In the genomic region with DNA sequence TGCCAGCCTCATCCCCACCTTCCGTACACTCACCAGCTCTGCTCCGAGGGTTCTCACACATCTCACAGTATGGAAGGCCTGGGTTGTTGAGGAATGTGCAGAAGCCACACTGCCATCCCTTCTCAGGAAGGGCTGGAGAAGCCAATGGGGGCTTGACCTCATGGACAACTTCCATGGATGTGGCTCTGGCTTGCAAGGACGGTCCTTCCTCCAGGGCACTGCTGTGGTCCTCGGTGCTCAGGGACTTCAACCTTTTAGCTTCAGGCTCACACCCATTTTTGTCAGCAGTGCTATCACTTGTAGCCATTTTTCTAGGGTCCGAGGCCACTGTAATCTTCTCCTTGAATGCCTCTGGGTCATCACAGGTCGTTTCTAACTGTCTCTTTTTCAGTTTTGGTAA, we compare ENCODE assay signal across 22 mouse cellular contexts.
DNase-seq lines count a peak whose midpoint lies in the region; ATAC-seq and TF ChIP-seq lines count a peak whose summit lies in the region.
"Had no signal": no experiment of that assay in that cellular context is flagged by ENCODE, and none has a peak within 500 bp of the region (broad histone marks: within the 10 kb centered on the region; RNA-seq: fewer than 3 reads in every experiment).

No protein-coding gene starts in this region.

- no peak for TF ChIP-seq CTCF in midbrain, postnatal 0 days (IDR thresholded peaks at IDR 0.05)

- ATAC-seq in forebrain, embryonic 16.5 days = peak; percentile 40; the same call in 1 of the 2 replicates
- no peak for ATAC-seq in forebrain, embryonic 12.5 days (ENCODE audit: low FRiP score)
- peak; percentile 42 for ATAC-seq in hindbrain, embryonic 16.5 days
- ATAC-seq in hindbrain, embryonic 11.5 days (ENCODE audit: low FRiP score) = no peak
- ATAC-seq in midbrain, postnatal 0 days (ENCODE audit: low FRiP score) = no peak
- ATAC-seq in midbrain, embryonic 11.5 days (ENCODE audit: low FRiP score) = no peak
- ATAC-seq: CD4-positive, CD25-positive, alpha-beta regulatory T cell, adult 4 months; intestine, postnatal 0 days; midbrain, embryonic 13.5 days had no signal

- no peak overlapping the region for H3K4me2 ChIP-seq in forebrain, embryonic 16.5 days (ENCODE audit: low read length)
- no peak overlapping the region for H3K4me2 ChIP-seq in forebrain, embryonic 12.5 days
- H3K4me2 ChIP-seq in hindbrain, embryonic 16.5 days (ENCODE audit: low read length) = no peak overlapping the region
- H3K4me2 ChIP-seq in hindbrain, embryonic 11.5 days (replicated peaks; ENCODE audit: low read depth, low read length) = no peak overlapping the region
- H3K4me2 ChIP-seq in midbrain, postnatal 0 days (ENCODE audit: low read depth, low read length, poor library complexity, severe bottlenecking) = no peak overlapping the region
- H3K4me2 ChIP-seq in midbrain, embryonic 11.5 days = no peak overlapping the region
- H3K4me2 ChIP-seq: heart, embryonic 13.5 days; lung, embryonic 15.5 days; midbrain, embryonic 13.5 days; neural tube, embryonic 13.5 days had no signal

- H3K27ac ChIP-seq in forebrain, embryonic 16.5 days (ENCODE audit: low read length) = no peak overlapping the region
- no peak overlapping the region for H3K27ac ChIP-seq in forebrain, embryonic 12.5 days
- no peak overlapping the region for H3K27ac ChIP-seq in hindbrain, embryonic 16.5 days (ENCODE audit: low read depth, low read length)
- no peak overlapping the region for H3K27ac ChIP-seq in hindbrain, embryonic 11.5 days (ENCODE audit: low read depth, low read length)
- 0 out of 2 replicates have a peak overlapping the region, but pooled peaks have one; percentile 6 for H3K27ac ChIP-seq in midbrain, postnatal 0 days (ENCODE audit: low read depth, low read length)
- no peak overlapping the region for H3K27ac ChIP-seq in midbrain, embryonic 11.5 days (ENCODE audit: low read depth, low read length)
- H3K27ac ChIP-seq: forebrain, embryonic 10.5 days; heart, embryonic 13.5 days; liver, embryonic 14.5 days; lung, embryonic 15.5 days; midbrain, embryonic 13.5 days; neural tube, embryonic 13.5 days had no signal

- WGBS in forebrain, embryonic 16.5 days = 92% methylated on average over 6 of the region's 6 CpGs
- WGBS in forebrain, embryonic 12.5 days = 89% methylated on average over 6 of the region's 6 CpGs
- WGBS in hindbrain, embryonic 16.5 days = 87% methylated on average over 6 of the region's 6 CpGs
- WGBS in hindbrain, embryonic 11.5 days = 87% methylated on average over 6 of the region's 6 CpGs
- 89% methylated on average over 6 of the region's 6 CpGs for WGBS in midbrain, postnatal 0 days
- 88% methylated on average over 6 of the region's 6 CpGs for WGBS in midbrain, embryonic 11.5 days

- H3K36me3 ChIP-seq in forebrain, embryonic 16.5 days (ENCODE audit: control insufficient read depth, insufficient read depth) = no peaks in the 10 kb centered on the region
- peaks cover 6% of the 10 kb centered on the region for H3K36me3 ChIP-seq in forebrain, embryonic 12.5 days (replicated peaks)
- H3K36me3 ChIP-seq in hindbrain, embryonic 16.5 days (ENCODE audit: control insufficient read depth, insufficient read depth, low read length) = no peaks in the 10 kb centered on the region
- H3K36me3 ChIP-seq in hindbrain, embryonic 11.5 days (ENCODE audit: control insufficient read depth, insufficient read depth, low read length) = no peaks in the 10 kb centered on the region
- H3K36me3 ChIP-seq in midbrain, postnatal 0 days (ENCODE audit: insufficient read depth, low read length) = no peaks in the 10 kb centered on the region
- H3K36me3 ChIP-seq in midbrain, embryonic 11.5 days (ENCODE audit: control insufficient read depth, insufficient read depth, low read length) = no peaks in the 10 kb centered on the region
- H3K36me3 ChIP-seq: midbrain, embryonic 13.5 days; neural tube, embryonic 13.5 days had no signal

- H3K9me3 ChIP-seq in forebrain, embryonic 16.5 days (ENCODE audit: control insufficient read depth, low read length) = no peaks in the 10 kb centered on the region
- H3K9me3 ChIP-seq in forebrain, embryonic 12.5 days = no peaks in the 10 kb centered on the region
- H3K9me3 ChIP-seq in hindbrain, embryonic 16.5 days (ENCODE audit: control insufficient read depth, low read length) = no peaks in the 10 kb centered on the region
- no peaks in the 10 kb centered on the region for H3K9me3 ChIP-seq in hindbrain, embryonic 11.5 days (ENCODE audit: control insufficient read depth, low read length)
- H3K9me3 ChIP-seq in midbrain, postnatal 0 days (ENCODE audit: low read length) = no peaks in the 10 kb centered on the region
- H3K9me3 ChIP-seq in midbrain, embryonic 11.5 days (ENCODE audit: control insufficient read depth, low read length) = no peaks in the 10 kb centered on the region
- H3K9me3 ChIP-seq: forebrain, embryonic 10.5 days; heart, embryonic 13.5 days; lung, embryonic 15.5 days; midbrain, embryonic 13.5 days; neural tube, embryonic 13.5 days had no signal

- H3K27me3 ChIP-seq in forebrain, embryonic 16.5 days (replicated peaks; ENCODE audit: control insufficient read depth, insufficient read depth, low read length) = no peaks in the 10 kb centered on the region
- no peaks in the 10 kb centered on the region for H3K27me3 ChIP-seq in forebrain, embryonic 12.5 days
- no peaks in the 10 kb centered on the region for H3K27me3 ChIP-seq in hindbrain, embryonic 16.5 days (replicated peaks; ENCODE audit: control insufficient read depth, insufficient read depth, low read length)
- no peaks in the 10 kb centered on the region for H3K27me3 ChIP-seq in hindbrain, embryonic 11.5 days (ENCODE audit: control insufficient read depth, insufficient read depth, low read length)
- H3K27me3 ChIP-seq in midbrain, postnatal 0 days (ENCODE audit: insufficient read depth, low read length) = no peaks in the 10 kb centered on the region
- H3K27me3 ChIP-seq in midbrain, embryonic 11.5 days (ENCODE audit: control insufficient read depth, insufficient read depth, low read length) = no peaks in the 10 kb centered on the region
- H3K27me3 ChIP-seq: heart, embryonic 13.5 days; lung, embryonic 15.5 days; midbrain, embryonic 13.5 days; neural tube, embryonic 13.5 days had no signal

- H3K9ac ChIP-seq in forebrain, embryonic 16.5 days (replicated peaks; ENCODE audit: low read depth, low read length) = no peak overlapping the region
- H3K9ac ChIP-seq in forebrain, embryonic 12.5 days = no peak overlapping the region
- no peak overlapping the region for H3K9ac ChIP-seq in hindbrain, embryonic 16.5 days (ENCODE audit: low read depth, low read length)
- no peak overlapping the region for H3K9ac ChIP-seq in hindbrain, embryonic 11.5 days (ENCODE audit: low read depth, low read length)
- H3K9ac ChIP-seq in midbrain, postnatal 0 days (replicated peaks; ENCODE audit: low read length, poor library complexity, severe bottlenecking) = no peak overlapping the region
- H3K9ac ChIP-seq in midbrain, embryonic 11.5 days (ENCODE audit: low read length) = no peak overlapping the region
- H3K9ac ChIP-seq: heart, embryonic 13.5 days; liver, embryonic 14.5 days; lung, embryonic 15.5 days; midbrain, embryonic 13.5 days; neural tube, embryonic 13.5 days had no signal

- no peak overlapping the region for H3K4me3 ChIP-seq in forebrain, embryonic 16.5 days (replicated peaks; ENCODE audit: low read length)
- no peak overlapping the region for H3K4me3 ChIP-seq in forebrain, embryonic 12.5 days (replicated peaks)
- no peak overlapping the region for H3K4me3 ChIP-seq in hindbrain, embryonic 16.5 days (ENCODE audit: low read length)
- no peak overlapping the region for H3K4me3 ChIP-seq in hindbrain, embryonic 11.5 days (ENCODE audit: low read depth, low read length)
- H3K4me3 ChIP-seq in midbrain, postnatal 0 days (ENCODE audit: low read depth, low read length) = no peak overlapping the region
- no peak overlapping the region for H3K4me3 ChIP-seq in midbrain, embryonic 11.5 days (ENCODE audit: low read depth, low read length)
- H3K4me3 ChIP-seq: forebrain, embryonic 10.5 days; heart, embryonic 13.5 days; lung, embryonic 15.5 days; midbrain, embryonic 13.5 days; neural tube, embryonic 13.5 days had no signal

- no peak for DNase-seq in hindbrain, embryonic 11.5 days (ENCODE audit: low spot score)
- DNase-seq in midbrain, postnatal 0 days (ENCODE audit: low spot score) = no peak
- no peak for DNase-seq in midbrain, embryonic 11.5 days (ENCODE audit: low spot score, missing footprints)
- DNase-seq in adrenal gland, adult (ENCODE audit: inconsistent age in 2 of 2, low spot score in 1 of 2) = no peak
- DNase-seq: cerebellum, adult 18-20 months; cerebellum, postnatal 14 days; embryo, embryonic 11 days; gastrocnemius, postnatal 10 days; kidney, postnatal 25 days; right cerebral cortex, postnatal 4 days; thymus, postnatal 14 days had no signal

- H3K4me1 ChIP-seq in forebrain, embryonic 16.5 days (replicated peaks; ENCODE audit: control insufficient read depth, insufficient read depth, low read length) = no peaks in the 10 kb centered on the region
- H3K4me1 ChIP-seq in forebrain, embryonic 12.5 days = no peaks in the 10 kb centered on the region
- H3K4me1 ChIP-seq in hindbrain, embryonic 16.5 days (ENCODE audit: control insufficient read depth, insufficient read depth, low read depth, low read length) = no peaks in the 10 kb centered on the region
- H3K4me1 ChIP-seq in hindbrain, embryonic 11.5 days (replicated peaks; ENCODE audit: control insufficient read depth, insufficient read depth, low read length) = no peaks in the 10 kb centered on the region
- peaks cover 3% of the 10 kb centered on the region; the same call in 1 of the 2 replicates for H3K4me1 ChIP-seq in midbrain, postnatal 0 days (ENCODE audit: insufficient read depth, low read length)
- no peaks in the 10 kb centered on the region for H3K4me1 ChIP-seq in midbrain, embryonic 11.5 days (ENCODE audit: control insufficient read depth, insufficient read depth, low read length)
- H3K4me1 ChIP-seq: forebrain, embryonic 10.5 days; heart, embryonic 13.5 days; lung, embryonic 15.5 days; midbrain, embryonic 13.5 days; neural tube, embryonic 13.5 days had no signal

Comparison
In these comparisons a context has a peak if more than half of its experiments do, and no peak if none do; other contexts are left out.
1. ATAC-seq: peak in forebrain, embryonic 16.5 days (single experiment) and hindbrain, embryonic 16.5 days (single experiment); none in forebrain, embryonic 12.5 days (single experiment), hindbrain, embryonic 11.5 days (single experiment), midbrain, postnatal 0 days (single experiment) and midbrain, embryonic 11.5 days (single experiment).